Mouse (Mus musculus) limb, embryonic 14.5 days (tissue): ENCODE measurements around the gene Fgfr2. TPM values are rescaled to one million over a fixed set of nuclear protein-coding genes. Genes with fewer than 3 reads are reported as not detected.

ENCODE experiments used
- ATAC-seq: fragments of 200-750 bp; cut with Nextera tagmentation; 2 replicates; pipeline ENCODE4 v1.8.0; 2017; ENCODE audit warnings: low read depth, moderate number of reproducible peaks, moderate TSS enrichment; ENCODE audit not compliant: low FRiP score
- DNase-seq: peaks from one replicate; pipeline ENCODE4 v3.0.0-alpha.2; 2015; ENCODE audit warnings: low spot score
- H3K27ac ChIP-seq: fragments of 300-500 bp; sonication (generic); replicated peaks from 2 replicates; pipeline ENCODE4 v1.5.1; 2014; ENCODE audit warnings: low read depth, mild to moderate bottlenecking, low read length, moderate library complexity, mixed read lengths
- H3K27me3 ChIP-seq: fragments of 300-500 bp; sonication (generic); 2 replicates; pipeline ENCODE4 v1.6.1; 2014; ENCODE audit warnings: low read length, mixed read lengths; ENCODE audit not compliant: control insufficient read depth, insufficient read depth
- H3K36me3 ChIP-seq: fragments of 300-500 bp; sonication (generic); 2 replicates; pipeline ENCODE4 v1.6.1; 2014; ENCODE audit warnings: mild to moderate bottlenecking, low read length, moderate library complexity, mixed read lengths; ENCODE audit not compliant: control insufficient read depth, insufficient read depth
- H3K4me1 ChIP-seq: fragments of 300-500 bp; sonication (generic); 2 replicates; pipeline ENCODE4 v1.6.1; 2014; ENCODE audit warnings: antibody characterized with exemption, low read length, mixed read lengths; ENCODE audit not compliant: control insufficient read depth, insufficient read depth
- H3K4me2 ChIP-seq: fragments of 300-500 bp; sonication (generic); replicated peaks from 2 replicates; pipeline ENCODE4 v1.6.1; 2014; ENCODE audit warnings: low read depth, mild to moderate bottlenecking, low read length, moderate library complexity; ENCODE audit not compliant: severe bottlenecking
- H3K4me3 ChIP-seq: fragments of 300-500 bp; sonication (generic); replicated peaks from 2 replicates; pipeline ENCODE4 v1.5.1; 2014; ENCODE audit warnings: low read length
- H3K9ac ChIP-seq: fragments of 300-500 bp; sonication (generic); 2 replicates; pipeline ENCODE4 v1.6.1; 2014; ENCODE audit warnings: mild to moderate bottlenecking, low read depth, low read length, moderate library complexity; ENCODE audit not compliant: severe bottlenecking
- H3K9me3 ChIP-seq: fragments of 300-500 bp; sonication (generic); 2 replicates; pipeline ENCODE4 v1.6.1; 2016; ENCODE audit warnings: low read length; ENCODE audit not compliant: control insufficient read depth
- POLR2A ChIP-seq: fragments of 200-500 bp; IDR thresholded peaks from 2 replicates; pipeline ENCODE4 v1.8.0; 2012; ENCODE audit warnings: inconsistent platforms, mild to moderate bottlenecking, moderate library complexity, borderline replicate concordance; ENCODE audit not compliant: insufficient read depth, insufficient read length; ENCODE audit errors: extremely low read depth
- WGBS: fragments of 180-500 bp; shearing (Covaris S2); extraction: QIAGEN DNeasy Blood & Tissue Kit; methylation state at CpG from one replicate; pipeline ENCODE4 v1.1.7; 2014; 5-methylcytosine and 5-hydroxymethylcytosine counted together
- polyA plus RNA-seq, 2 experiments: library from polyadenylated mRNA; depleted of rRNA in 1 of 2; stranded (reverse) in 1 of 2; unstranded in 1 of 2; fragments of >200 nt; fragmentation: Nextera tagmentation in 1 of 2; extraction: Ambion mirVana in 1 of 2; gene quantifications; 2 replicates each; pipeline versions ENCODE4 v1.2.1 to v1.2.3; 2012 to 2014

Fgfr2 gene
- polyA plus RNA-seq, 2 experiments: 131 to 133 TPM

- Histone ChIP-seq H3K27ac (no peak overlapping the region), H3K4me2 (no peak overlapping the region), H3K9me3 (no peaks in the 10 kb centered on the region), H3K36me3 (peaks cover 17% of the 10 kb centered on the region), H3K4me3 (no peak overlapping the region), H3K9ac (no peak overlapping the region), H3K27me3 (no peaks in the 10 kb centered on the region), H3K4me1 (peaks cover 3% of the 10 kb centered on the region; the same call in 1 of the 2 replicates)
- TF ChIP-seq POLR2A: no peak
- no peak for ATAC-seq
- WGBS: 90% methylated on average over 3 of the region's 3 CpGs
- no peak for DNase-seq
Observed at GRCm38 (mm10) chr7:132820692-132821091, 302.5 kb downstream of the Fgfr2 start.

- Histone ChIP-seq H3K9me3 (no peaks in the 10 kb centered on the region), H3K4me3 (no peak overlapping the region), H3K27me3 (no peaks in the 10 kb centered on the region), H3K36me3 (peaks cover 2% of the 10 kb centered on the region; the same call in 1 of the 2 replicates), H3K9ac (no peak overlapping the region), H3K4me1 (peaks cover 17% of the 10 kb centered on the region), H3K27ac (no peak overlapping the region), H3K4me2 (no peak overlapping the region)
- DNase-seq (no peak), ATAC-seq (no peak)
- 86% methylated on average over 6 of the region's 6 CpGs for WGBS
- no peak for TF ChIP-seq POLR2A
Observed at GRCm38 (mm10) chr7:132817056-132817455, 306.1 kb downstream of the Fgfr2 start.

DNA sequence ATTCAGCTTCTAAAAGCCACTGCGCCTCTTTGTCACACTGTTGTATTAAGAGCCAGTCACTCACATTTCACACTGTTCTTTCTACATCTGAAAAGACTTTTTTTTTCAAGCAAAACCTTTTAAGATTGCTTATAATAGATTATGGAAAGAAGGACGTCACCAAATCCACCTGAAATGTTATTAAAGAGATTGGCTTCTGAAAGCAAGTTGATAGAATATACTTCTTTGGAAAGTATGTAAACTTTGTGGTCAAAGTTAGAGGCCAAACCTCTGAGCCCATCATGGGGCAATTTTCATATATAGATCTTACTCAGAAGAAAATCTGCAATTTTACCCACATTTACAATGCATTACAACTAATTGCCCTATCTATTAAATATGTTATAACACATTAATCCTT, 306.6 kb downstream of the Fgfr2 start:
- WGBS: 76% methylated on average over 2 of the region's 2 CpGs

DNA sequence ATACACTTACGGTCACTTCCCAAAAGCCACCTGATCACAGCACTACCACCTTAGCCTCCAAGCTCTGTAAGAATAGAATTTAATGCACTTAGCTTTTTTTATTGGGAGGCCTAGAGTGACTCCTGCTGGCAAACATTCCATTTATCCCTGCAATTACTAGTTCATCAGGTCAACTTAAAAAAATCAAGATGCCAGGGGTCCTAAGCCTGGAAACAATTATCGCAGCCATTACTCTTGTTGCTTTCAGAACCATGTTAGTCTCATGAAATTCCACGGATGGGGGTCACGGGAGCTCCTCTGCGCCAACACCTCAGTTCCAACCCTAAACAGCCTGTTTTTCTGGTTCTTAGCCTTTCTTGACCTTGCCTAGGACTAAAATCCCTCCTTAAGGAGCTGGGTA, 308.1 kb downstream of the Fgfr2 start:
- Histone ChIP-seq H3K27ac (no peak overlapping the region), H3K4me2 (no peak overlapping the region; the same call in 1 of the 2 replicates), H3K9ac (no peak overlapping the region), H3K9me3 (no peaks in the 10 kb centered on the region), H3K4me3 (no peak overlapping the region), H3K4me1 (peaks cover 34% of the 10 kb centered on the region), H3K27me3 (no peaks in the 10 kb centered on the region), H3K36me3 (0 out of 2 replicates have a peak, but pooled peaks cover 2% of the 10 kb centered on the region)
- DNase-seq (peak; percentile 42), ATAC-seq (no peak)
- no peak for TF ChIP-seq POLR2A
- 16% methylated on average over 5 of the region's 5 CpGs for WGBS

More for the DNA sequence above, 306.6 kb downstream of the Fgfr2 start:
- no peak overlapping the region for H3K4me3 ChIP-seq
- no peak overlapping the region for H3K27ac ChIP-seq
- no peak overlapping the region for H3K9ac ChIP-seq
- TF ChIP-seq POLR2A: no peak
- no peaks in the 10 kb centered on the region for H3K9me3 ChIP-seq
- ATAC-seq (no peak), DNase-seq (no peak)
- no peak overlapping the region for H3K4me2 ChIP-seq
- peaks cover 23% of the 10 kb centered on the region for H3K4me1 ChIP-seq
- no peaks in the 10 kb centered on the region for H3K27me3 ChIP-seq
- peaks cover 2% of the 10 kb centered on the region; the same call in 1 of the 2 replicates for H3K36me3 ChIP-seq

GRCm38 (mm10) chr7:132814089-132814450, 309.1 kb downstream of the Fgfr2 start:
- DNase-seq (no peak), ATAC-seq (no peak)
- Histone ChIP-seq H3K9me3 (no peaks in the 10 kb centered on the region), H3K4me2 (peak overlapping the region; percentile 90), H3K9ac (peak overlapping the region; percentile 92), H3K27me3 (no peaks in the 10 kb centered on the region), H3K27ac (peak overlapping the region; percentile 92), H3K4me3 (peak overlapping the region; percentile 73), H3K4me1 (peaks cover 44% of the 10 kb centered on the region), H3K36me3 (0 out of 2 replicates have a peak, but pooled peaks cover 2% of the 10 kb centered on the region)
- under 1% methylated on average over 7 of the region's 7 CpGs for WGBS
- TF ChIP-seq POLR2A: no peak
